Mouse (Mus musculus): ENCODE data around the gene B430218F22Rik. TPM values are rescaled to one million over a fixed set of nuclear protein-coding genes. Genes with fewer than 3 reads are reported as not detected.
"Not testable (repeated sequence)": the region's sequence is repeated elsewhere in the genome, so short reads cannot be mapped to it uniquely, and the experiment has no call there.

B430218F22Rik gene
- total and polyA plus RNA-seq, 2 experiments from 2014 or later, result 0.44 to 2.9 TPM

GRCm38 (mm10) chr13:118379155-118379554 is 7.3 kb upstream of the B430218F22Rik start:
- no peak overlapping the region for H3K9ac ChIP-seq (replicated peaks; ENCODE audit: low read length, poor library complexity, severe bottlenecking)
- no peak overlapping the region for H3K4me3 ChIP-seq (ENCODE audit: low read depth, low read length)
- no peak for ATAC-seq (ENCODE audit: low FRiP score)
- no peaks in the 10 kb centered on the region for H3K9me3 ChIP-seq (ENCODE audit: low read length)
- no peak overlapping the region for H3K4me2 ChIP-seq (ENCODE audit: low read depth, low read length, poor library complexity, severe bottlenecking)
- H3K36me3 ChIP-seq (ENCODE audit: insufficient read depth, low read length), result peaks cover 20% of the 10 kb centered on the region
- no peaks in the 10 kb centered on the region for H3K4me1 ChIP-seq (ENCODE audit: insufficient read depth, low read length)
- TF ChIP-seq CTCF (IDR thresholded peaks at IDR 0.05), result peak; percentile 93
- no peaks in the 10 kb centered on the region for H3K27me3 ChIP-seq (ENCODE audit: insufficient read depth, low read length)
- no peak overlapping the region for H3K27ac ChIP-seq (ENCODE audit: low read depth, low read length)
- 56% methylated on average over 1 of the region's 1 CpGs for WGBS
- peak; percentile 59 for DNase-seq (ENCODE audit: low spot score)

- no peak overlapping the region for H3K27ac ChIP-seq (ENCODE audit: low read depth, low read length)
- 86% methylated on average over 10 of the region's 10 CpGs for WGBS
- H3K4me3 ChIP-seq (ENCODE audit: low read depth, low read length), result no peak overlapping the region
- DNase-seq (ENCODE audit: low spot score) (no peak), ATAC-seq (ENCODE audit: low FRiP score) (no peak)
- H3K9ac ChIP-seq (replicated peaks; ENCODE audit: low read length, poor library complexity, severe bottlenecking), result no peak overlapping the region
- no peak for TF ChIP-seq CTCF (IDR thresholded peaks at IDR 0.05)
- peaks cover 21% of the 10 kb centered on the region for H3K36me3 ChIP-seq (ENCODE audit: insufficient read depth, low read length)
- H3K27me3 ChIP-seq (ENCODE audit: insufficient read depth, low read length), result no peaks in the 10 kb centered on the region
- no peaks in the 10 kb centered on the region for H3K4me1 ChIP-seq (ENCODE audit: insufficient read depth, low read length)
- no peak overlapping the region for H3K4me2 ChIP-seq (ENCODE audit: low read depth, low read length, poor library complexity, severe bottlenecking)
- H3K9me3 ChIP-seq (ENCODE audit: low read length), result no peaks in the 10 kb centered on the region
Measured at GRCm38 (mm10) chr13:118380381-118380780, 6.0 kb upstream of the B430218F22Rik start.

GRCm38 (mm10) chr13:118387448-118387801 is 995 bp downstream of the B430218F22Rik start:
- peak overlapping the region; percentile 92 for H3K4me3 ChIP-seq (ENCODE audit: low read depth, low read length)
- H3K27ac ChIP-seq (ENCODE audit: low read depth, low read length); H3K27me3 ChIP-seq (ENCODE audit: insufficient read depth, low read length); H3K4me1 ChIP-seq (ENCODE audit: insufficient read depth, low read length); H3K9me3 ChIP-seq (ENCODE audit: low read length); H3K9ac ChIP-seq (replicated peaks; ENCODE audit: low read length, poor library complexity, severe bottlenecking); DNase-seq (ENCODE audit: low spot score): not testable (repeated sequence)
- peak; percentile 29; the same call in 1 of the 2 replicates for ATAC-seq (ENCODE audit: low FRiP score)
- peaks cover 11% of the 10 kb centered on the region for H3K36me3 ChIP-seq (ENCODE audit: insufficient read depth, low read length)
- 8% methylated on average over 10 of the region's 10 CpGs for WGBS
- H3K4me2 ChIP-seq (ENCODE audit: low read depth, low read length, poor library complexity, severe bottlenecking), result peak overlapping the region; percentile 39
- peak; percentile 21 for TF ChIP-seq CTCF (IDR thresholded peaks at IDR 0.05)

- Histone ChIP-seq H3K36me3 (ENCODE audit: insufficient read depth, low read length) (no peaks in the 10 kb centered on the region), H3K4me1 (ENCODE audit: insufficient read depth, low read length) (no peaks in the 10 kb centered on the region), H3K27ac (ENCODE audit: low read depth, low read length) (no peak overlapping the region), H3K4me3 (ENCODE audit: low read depth, low read length) (no peak overlapping the region), H3K27me3 (ENCODE audit: insufficient read depth, low read length) (no peaks in the 10 kb centered on the region), H3K9ac (replicated peaks; ENCODE audit: low read length, poor library complexity, severe bottlenecking) (no peak overlapping the region), H3K4me2 (ENCODE audit: low read depth, low read length, poor library complexity, severe bottlenecking) (no peak overlapping the region), H3K9me3 (ENCODE audit: low read length) (no peaks in the 10 kb centered on the region)
- DNase-seq (ENCODE audit: low spot score) (no peak), ATAC-seq (ENCODE audit: low FRiP score) (no peak)
- TF ChIP-seq CTCF (IDR thresholded peaks at IDR 0.05), result no peak
- 91% methylated on average over 3 of the region's 3 CpGs for WGBS
Measured at GRCm38 (mm10) chr13:118395803-118396202, 9.4 kb downstream of the B430218F22Rik start.

- Histone ChIP-seq H3K4me2 (ENCODE audit: low read depth, low read length, poor library complexity, severe bottlenecking) (no peak overlapping the region), H3K27ac (ENCODE audit: low read depth, low read length) (no peak overlapping the region), H3K27me3 (ENCODE audit: insufficient read depth, low read length) (no peaks in the 10 kb centered on the region), H3K9me3 (ENCODE audit: low read length) (no peaks in the 10 kb centered on the region), H3K36me3 (ENCODE audit: insufficient read depth, low read length) (no peaks in the 10 kb centered on the region), H3K9ac (replicated peaks; ENCODE audit: low read length, poor library complexity, severe bottlenecking) (no peak overlapping the region), H3K4me1 (ENCODE audit: insufficient read depth, low read length) (no peaks in the 10 kb centered on the region), H3K4me3 (ENCODE audit: low read depth, low read length) (no peak overlapping the region)
- 80% methylated on average over 6 of the region's 6 CpGs for WGBS
- ATAC-seq (ENCODE audit: low FRiP score) (no peak), DNase-seq (ENCODE audit: low spot score) (no peak)
- TF ChIP-seq CTCF (IDR thresholded peaks at IDR 0.05), result no peak
Measured at GRCm38 (mm10) chr13:118400340-118400739, 13.9 kb downstream of the B430218F22Rik start.

- Histone ChIP-seq H3K9ac (replicated peaks; ENCODE audit: low read length, poor library complexity, severe bottlenecking) (no peak overlapping the region), H3K4me1 (ENCODE audit: insufficient read depth, low read length) (no peaks in the 10 kb centered on the region), H3K4me2 (ENCODE audit: low read depth, low read length, poor library complexity, severe bottlenecking) (no peak overlapping the region), H3K4me3 (ENCODE audit: low read depth, low read length) (no peak overlapping the region), H3K27me3 (ENCODE audit: insufficient read depth, low read length) (no peaks in the 10 kb centered on the region), H3K36me3 (ENCODE audit: insufficient read depth, low read length) (no peaks in the 10 kb centered on the region), H3K9me3 (ENCODE audit: low read length) (no peaks in the 10 kb centered on the region), H3K27ac (ENCODE audit: low read depth, low read length) (no peak overlapping the region)
- ATAC-seq (ENCODE audit: low FRiP score) (peak; percentile 77), DNase-seq (ENCODE audit: low spot score) (peak; percentile 87)
- TF ChIP-seq CTCF (IDR thresholded peaks at IDR 0.05), result peak; percentile 84
Measured at GRCm38 (mm10) chr13:118403544-118403943, 17.1 kb downstream of the B430218F22Rik start.
